Mouse (Mus musculus): ENCODE results near the gene Bhlhe41. TPM values are rescaled to one million over a fixed set of nuclear protein-coding genes. Genes with fewer than 3 reads are reported as not detected.

The Bhlhe41 gene
- total RNA-seq, 1 experiment from 2014 or later: under 0.01 TPM

- ATAC-seq (replicated peaks; ENCODE audit: low read depth, poor library complexity, severe bottlenecking): no peak
Measured at GRCm38 (mm10) chr6:145847661-145848060, 17.7 kb downstream of the Bhlhe41 start.

DNA sequence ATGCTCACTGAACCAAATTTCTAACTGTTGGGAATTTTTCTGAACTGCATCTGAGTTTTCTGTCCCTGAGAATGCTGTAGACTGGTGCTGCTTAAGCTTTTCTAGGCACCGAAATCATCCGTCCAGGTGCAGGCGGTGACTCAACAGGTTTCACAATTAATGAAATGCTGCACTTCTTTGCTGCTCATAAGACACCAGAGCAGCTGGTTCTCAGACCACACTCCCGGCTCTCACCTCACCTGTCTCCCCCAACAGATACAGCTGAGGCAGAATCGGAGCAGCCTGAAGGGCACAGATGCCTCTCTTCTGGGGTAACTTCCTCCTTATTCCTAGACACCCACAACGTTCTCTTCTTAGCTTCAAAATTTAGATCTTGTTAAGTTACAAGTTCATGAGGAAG, 18.4 kb downstream of the Bhlhe41 start:
- no peak for ATAC-seq (replicated peaks; ENCODE audit: low read depth, poor library complexity, severe bottlenecking)

- ATAC-seq (replicated peaks; ENCODE audit: low read depth, poor library complexity, severe bottlenecking): peak; percentile 6; the same call in 1 of the 2 replicates
Measured at GRCm38 (mm10) chr6:145846076-145846475, 19.3 kb downstream of the Bhlhe41 start.

DNA sequence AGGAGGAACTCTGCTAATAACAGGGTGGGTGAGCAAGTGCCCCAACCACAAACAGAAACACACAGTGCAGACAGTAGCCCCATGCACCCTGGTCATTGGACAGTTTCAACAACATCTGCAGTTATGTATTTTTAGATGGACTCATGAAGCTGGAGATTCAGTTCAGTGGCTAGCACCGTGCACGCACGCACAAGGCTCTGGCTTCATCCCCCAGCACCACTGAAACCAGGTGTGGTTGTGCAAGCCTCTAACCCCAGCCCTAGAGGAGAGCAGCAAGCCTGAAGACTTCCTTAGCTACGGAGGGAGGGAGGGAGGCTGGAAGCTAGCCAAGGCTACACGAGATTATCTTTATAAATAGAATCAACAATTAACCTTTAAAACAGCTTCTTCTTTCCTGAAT, 19.7 kb downstream of the Bhlhe41 start:
- peak; percentile 71 for ATAC-seq (replicated peaks; ENCODE audit: low read depth, poor library complexity, severe bottlenecking)

- ATAC-seq (replicated peaks; ENCODE audit: low read depth, poor library complexity, severe bottlenecking): peak; percentile 96
Measured at GRCm38 (mm10) chr6:145835359-145835758, 30.0 kb downstream of the Bhlhe41 start.

DNA sequence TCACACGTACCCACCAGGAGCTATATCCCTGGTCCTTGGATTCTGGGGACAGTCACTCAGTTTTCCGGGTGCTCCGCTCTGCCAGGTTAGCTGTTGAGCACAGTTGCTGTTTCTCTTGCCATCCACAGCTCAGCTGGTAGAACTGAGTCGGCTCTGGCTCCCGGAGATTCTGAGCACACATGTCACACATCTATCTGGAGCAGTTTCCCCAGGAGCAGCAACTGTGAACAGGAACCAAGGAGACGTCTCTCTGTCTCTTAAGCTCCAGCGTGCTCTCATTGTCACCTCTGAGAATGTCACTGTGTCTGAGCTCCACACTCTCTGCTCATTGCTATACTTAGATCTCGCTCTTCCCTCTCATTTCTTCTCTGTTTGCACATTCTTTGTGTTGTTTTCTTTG, 32.4 kb downstream of the Bhlhe41 start:
- ATAC-seq (replicated peaks; ENCODE audit: low read depth, poor library complexity, severe bottlenecking): no peak

DNA sequence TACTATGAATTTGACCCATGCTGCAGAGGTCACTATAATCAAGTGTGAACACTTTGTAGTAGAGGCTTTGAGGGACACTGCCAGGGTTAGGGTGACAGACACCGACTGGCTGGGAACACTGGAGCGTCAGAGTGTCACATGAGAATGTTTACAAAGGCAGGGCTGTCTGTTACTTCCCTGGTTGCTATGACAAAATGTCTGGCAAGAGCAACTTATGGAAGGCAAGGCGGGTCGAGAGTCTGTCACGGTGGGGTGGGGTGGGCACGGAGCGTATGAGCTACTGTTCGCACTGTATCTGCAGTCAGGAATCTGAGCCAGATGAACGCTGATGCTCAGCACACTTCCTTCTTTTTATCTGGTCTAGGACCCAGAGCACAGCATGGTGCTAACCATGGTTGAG, 34.7 kb downstream of the Bhlhe41 start:
- no peak for ATAC-seq (replicated peaks; ENCODE audit: low read depth, poor library complexity, severe bottlenecking)

GRCm38 (mm10) chr6:145830117-145830516, 35.2 kb downstream of the Bhlhe41 start:
- ATAC-seq (replicated peaks; ENCODE audit: low read depth, poor library complexity, severe bottlenecking): peak; percentile 98

DNA sequence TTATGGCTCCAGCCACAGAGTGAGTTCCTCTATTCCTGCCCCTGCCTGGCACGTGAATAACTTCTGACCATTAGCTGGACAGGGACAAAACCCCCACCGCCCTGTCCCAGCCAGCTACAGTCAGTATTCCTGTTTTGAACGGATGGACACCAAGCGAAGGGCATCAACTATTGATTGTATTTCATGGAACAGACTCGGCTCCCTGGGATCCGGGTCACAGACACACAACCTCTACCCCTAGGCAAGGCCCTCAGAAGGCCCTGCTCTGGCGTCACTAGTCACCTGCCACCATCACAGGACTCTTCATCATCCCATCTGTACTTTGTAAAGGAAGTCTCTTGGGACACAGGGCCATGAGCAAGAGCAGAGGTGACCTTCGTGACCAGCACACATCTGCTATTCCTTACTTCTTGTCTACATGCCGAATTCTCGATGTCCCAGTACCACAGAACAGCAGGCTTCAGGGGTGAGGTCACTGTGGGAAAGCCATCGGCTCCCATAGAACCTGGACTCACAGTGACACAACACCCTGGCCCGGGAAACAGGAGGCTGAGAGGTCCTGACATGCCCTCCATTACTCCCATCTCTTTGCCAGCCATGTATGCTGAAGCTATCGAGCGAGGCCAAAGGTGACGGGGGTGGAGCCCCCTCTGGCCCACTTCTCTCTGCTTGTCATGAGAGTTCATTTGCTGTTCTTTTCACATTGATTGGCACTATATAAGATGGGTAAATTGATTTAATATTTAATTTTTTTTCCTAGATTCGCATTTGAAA, 36.1 kb downstream of the Bhlhe41 start:
- ATAC-seq (replicated peaks; ENCODE audit: low read depth, poor library complexity, severe bottlenecking): no peak

DNA sequence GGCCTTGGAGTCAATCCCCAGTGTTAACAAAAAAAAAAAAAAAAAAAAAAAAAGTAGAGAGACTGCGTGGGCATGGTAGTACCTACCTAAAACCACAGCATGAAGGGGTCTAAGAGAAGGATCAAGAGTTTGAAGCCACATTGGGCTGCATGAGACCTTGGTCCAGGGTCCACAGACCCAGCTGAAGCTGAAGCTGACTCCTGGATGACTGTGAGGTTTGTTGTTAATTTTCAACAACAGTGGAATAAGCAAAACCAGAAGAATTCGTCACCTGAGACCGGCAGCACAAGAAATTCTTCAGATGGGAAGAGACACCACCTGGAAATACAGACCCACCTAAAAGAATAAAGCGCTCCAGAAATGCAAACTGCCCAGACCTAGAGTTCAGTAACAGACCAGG, 39.1 kb downstream of the Bhlhe41 start:
- no peak for ATAC-seq (replicated peaks; ENCODE audit: low read depth, poor library complexity, severe bottlenecking)

- peak; percentile 81 for ATAC-seq (replicated peaks; ENCODE audit: low read depth, poor library complexity, severe bottlenecking)
Measured at GRCm38 (mm10) chr6:145823588-145824234, 41.6 kb downstream of the Bhlhe41 start.

DNA sequence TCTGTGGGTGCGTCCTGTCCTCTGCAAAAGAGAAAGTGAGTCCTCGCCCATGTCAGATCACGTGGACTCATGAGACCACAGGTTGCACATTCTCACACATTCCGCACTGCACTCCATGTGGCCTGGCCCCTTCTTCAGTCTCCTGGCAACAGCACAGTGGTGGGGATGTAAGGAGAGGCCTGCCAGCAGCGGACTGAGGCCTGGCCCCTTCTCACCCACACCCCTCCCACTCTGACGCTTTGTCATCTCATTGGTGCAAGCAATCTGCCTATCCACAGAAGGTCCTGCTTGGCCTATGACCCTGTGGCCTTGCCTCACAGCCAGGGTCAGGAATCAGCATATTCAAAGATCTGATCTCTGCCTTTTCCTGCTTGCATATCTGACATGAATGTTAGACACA, 42.3 kb downstream of the Bhlhe41 start:
- ATAC-seq (replicated peaks; ENCODE audit: low read depth, poor library complexity, severe bottlenecking): peak; percentile 54; the same call in 1 of the 2 replicates

- no peak for ATAC-seq (replicated peaks; ENCODE audit: low read depth, poor library complexity, severe bottlenecking)
Measured at GRCm38 (mm10) chr6:145822218-145822617, 43.1 kb downstream of the Bhlhe41 start.

DNA sequence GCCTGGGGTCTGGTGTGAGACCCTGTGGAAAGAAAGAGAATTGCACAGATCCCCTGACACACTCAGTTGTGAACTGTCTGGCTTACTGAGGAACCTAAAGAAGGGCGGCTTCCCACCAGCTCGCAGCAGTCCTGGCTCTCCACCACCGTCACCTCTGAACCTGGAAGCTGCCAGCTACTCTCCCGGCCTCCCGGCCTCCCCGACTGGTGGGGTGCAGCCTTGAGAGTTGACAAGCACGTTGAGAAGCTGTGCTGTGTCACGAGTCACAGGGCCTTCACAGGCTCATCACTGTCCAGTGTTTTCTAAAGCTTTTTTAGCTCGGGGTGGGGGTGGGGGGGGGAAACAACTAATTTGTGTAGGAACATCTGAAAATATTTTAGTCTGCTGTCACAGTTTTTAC, 46.2 kb downstream of the Bhlhe41 start:
- ATAC-seq (replicated peaks; ENCODE audit: low read depth, poor library complexity, severe bottlenecking): no peak

DNA sequence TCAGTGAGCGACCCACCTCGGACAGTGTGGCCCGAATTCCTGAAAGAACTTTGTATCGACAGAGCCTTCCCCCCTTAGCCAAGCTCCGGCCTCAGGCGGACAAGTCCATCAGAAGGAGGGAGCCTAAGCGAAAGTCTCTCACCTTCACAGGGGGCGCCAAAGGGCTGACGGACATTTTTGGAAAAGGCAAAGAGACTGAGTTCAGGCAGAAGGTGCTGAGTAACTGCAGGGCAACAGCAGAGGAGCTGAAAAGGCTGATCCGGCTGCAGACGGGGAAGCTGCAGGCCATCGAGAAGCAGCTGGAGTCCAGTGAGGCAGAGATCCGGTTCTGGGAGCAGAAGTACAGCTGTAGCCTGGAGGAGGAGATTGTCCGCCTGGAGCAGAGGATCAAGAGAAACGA, 50.2 kb downstream of the Bhlhe41 start:
- ATAC-seq (replicated peaks; ENCODE audit: low read depth, poor library complexity, severe bottlenecking): no peak

DNA sequence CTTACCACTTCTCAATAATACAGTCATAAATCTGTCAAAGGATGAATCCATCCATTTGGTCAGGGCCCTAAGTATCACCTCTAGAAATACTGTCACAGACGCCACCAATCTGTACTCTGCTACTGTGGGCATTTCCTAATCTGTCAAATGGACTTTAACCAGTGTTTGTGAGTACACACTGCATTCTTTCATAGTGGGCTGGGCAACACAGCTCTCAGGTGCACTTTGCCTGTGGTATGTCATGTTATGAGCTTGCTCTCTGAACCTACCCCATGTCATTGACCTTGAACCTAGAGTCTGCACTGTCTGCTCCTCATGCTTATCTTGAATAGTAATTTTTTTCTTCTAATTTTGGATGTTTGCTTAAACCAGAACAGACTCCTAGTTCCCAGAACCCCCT, 54.2 kb downstream of the Bhlhe41 start:
- no peak for ATAC-seq (replicated peaks; ENCODE audit: low read depth, poor library complexity, severe bottlenecking)

GRCm38 (mm10) chr6:145810015-145810414, 55.3 kb downstream of the Bhlhe41 start:
- no peak for ATAC-seq (replicated peaks; ENCODE audit: low read depth, poor library complexity, severe bottlenecking)

DNA sequence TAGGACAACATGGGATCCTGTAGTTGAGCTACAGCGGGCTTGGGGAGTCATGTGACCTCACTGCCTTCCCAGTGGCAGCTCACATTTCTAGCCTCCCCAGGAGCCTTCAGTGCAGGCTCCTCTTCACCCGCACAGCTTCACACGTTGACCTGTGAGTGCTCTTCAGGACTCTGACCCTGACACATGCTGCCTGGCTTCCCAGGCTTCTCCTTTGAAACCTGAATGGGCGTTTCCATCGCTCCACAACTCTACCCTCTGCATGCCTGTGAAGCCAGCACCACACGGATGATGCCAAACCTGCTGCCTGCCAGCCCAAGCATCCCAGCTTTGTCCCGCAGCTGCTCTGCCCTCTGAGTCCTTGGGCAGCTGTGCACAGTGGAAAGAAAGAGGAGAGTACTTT, 55.8 kb downstream of the Bhlhe41 start:
- no peak for ATAC-seq (replicated peaks; ENCODE audit: low read depth, poor library complexity, severe bottlenecking)

All from common myeloid progenitor, adult 5-6 weeks (primary cell).